Mouse (Mus musculus) heart, postnatal 0 days (tissue): ENCODE measurements around the gene Stxbp6. TPM values are rescaled to one million over a fixed set of nuclear protein-coding genes. Genes with fewer than 3 reads are reported as not detected.
A peak's percentile ranks its signal among the peaks of the same experiment; 100 is the strongest.

Experiments used
- ATAC-seq: fragments of 200-750 bp; cut with Nextera tagmentation; 2 replicates; pipeline ENCODE4 v1.8.0; 2017; ENCODE audit warnings: low read depth, moderate number of reproducible peaks, moderate library complexity; ENCODE audit not compliant: insufficient read depth
- DNase-seq: peaks from one replicate; pipeline ENCODE4 v3.0.0-alpha.2; 2016; ENCODE audit warnings: low spot score
- H3K27ac ChIP-seq: fragments of 300-500 bp; sonication (generic); 2 replicates; pipeline ENCODE4 v1.5.1; 2014; ENCODE audit warnings: low read depth, mild to moderate bottlenecking
- H3K27me3 ChIP-seq: fragments of 300-500 bp; sonication (generic); 2 replicates; pipeline ENCODE4 v1.6.1; 2014; ENCODE audit warnings: low read length, mixed read lengths; ENCODE audit not compliant: control insufficient read depth, insufficient read depth
- H3K36me3 ChIP-seq: fragments of 300-500 bp; sonication (generic); replicated peaks from 2 replicates; pipeline ENCODE4 v1.6.1; 2014; ENCODE audit warnings: low read length, mixed read lengths; ENCODE audit not compliant: control insufficient read depth, insufficient read depth
- H3K4me1 ChIP-seq: fragments of 300-500 bp; sonication (generic); 2 replicates; pipeline ENCODE4 v1.6.1; 2014; ENCODE audit warnings: antibody characterized with exemption; ENCODE audit not compliant: control insufficient read depth, insufficient read depth
- H3K4me2 ChIP-seq: fragments of 300-500 bp; sonication (generic); 2 replicates; pipeline ENCODE4 v1.6.1; 2014; ENCODE audit warnings: low read depth, mild to moderate bottlenecking, low read length, moderate library complexity
- H3K4me3 ChIP-seq: fragments of 300-500 bp; sonication (generic); 2 replicates; pipeline ENCODE4 v1.5.1; 2014; ENCODE audit warnings: low read depth, low read length
- H3K9ac ChIP-seq: fragments of 300-500 bp; sonication (generic); replicated peaks from 2 replicates; pipeline ENCODE4 v1.6.1; 2014; ENCODE audit warnings: low read depth, low read length, mixed read lengths
- H3K9me3 ChIP-seq: fragments of 300-500 bp; sonication (generic); replicated peaks from 2 replicates; pipeline ENCODE4 v1.6.1; 2016; ENCODE audit warnings: low read length; ENCODE audit not compliant: control insufficient read depth
- CTCF ChIP-seq: IDR thresholded peaks from 2 replicates; pipeline ENCODE4 v1.5.1; 2016; ENCODE audit warnings: antibody characterized with exemption, control low read depth, low read depth
- EP300 ChIP-seq: IDR thresholded peaks from 2 replicates; pipeline ENCODE4 v1.6.1; 2016; ENCODE audit warnings: antibody characterized with exemption, low read depth
- WGBS: fragments of 180-500 bp; shearing (Covaris S2); extraction: QIAGEN DNeasy Blood & Tissue Kit; methylation state at CpG from one replicate; pipeline ENCODE4 v1.1.7; 2014; 5-methylcytosine and 5-hydroxymethylcytosine counted together
- polyA plus RNA-seq: library from polyadenylated mRNA; unstranded; fragments of >200 nt; fragmentation: Nextera tagmentation; extraction: Ambion mirVana; gene quantifications from 2 replicates; pipeline ENCODE4 v1.2.1, GENCODE M21; 2015
- total RNA-seq: library from RNA; depleted of rRNA; stranded (reverse); fragments of >200 nt; gene quantifications from 2 replicates; pipeline ENCODE4 v1.2.3, GENCODE M21; 2014; ENCODE audit warnings: low replicate concordance

Gene Stxbp6
- total and polyA plus RNA-seq, 2 experiments from 2014 or later: 8.0 to 9.1 TPM

DNA sequence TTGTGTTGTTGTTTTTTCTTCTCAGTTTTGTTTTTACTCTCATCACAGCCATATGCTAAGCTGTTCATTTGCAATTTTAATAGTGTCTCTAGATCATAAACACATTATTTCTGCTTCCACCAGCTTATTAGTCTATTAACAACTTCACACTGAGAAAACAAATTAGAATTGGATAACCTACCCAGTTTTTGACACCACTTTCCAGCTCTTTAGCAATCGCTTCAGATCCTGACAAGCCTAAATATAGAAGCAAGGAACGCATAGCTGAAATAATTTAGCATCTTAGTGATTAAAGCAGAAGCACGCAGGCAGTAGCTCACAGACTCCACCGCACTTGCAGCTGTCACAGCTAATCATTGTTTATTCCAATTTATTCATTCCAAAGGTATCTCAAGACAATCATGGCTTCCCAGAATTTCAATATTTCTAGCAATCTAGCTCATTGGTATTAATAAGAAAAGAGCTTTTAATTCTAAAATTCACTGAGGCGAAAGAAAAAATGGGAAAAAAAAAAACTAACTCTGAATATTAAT, 95.1 kb downstream of the Stxbp6 start:
- Histone ChIP-seq H3K9ac (no peak overlapping the region), H3K9me3 (no peaks in the 10 kb centered on the region), H3K4me1 (peaks cover 30% of the 10 kb centered on the region), H3K27me3 (no peaks in the 10 kb centered on the region), H3K4me2 (peak overlapping the region; percentile 23; the same call in 1 of the 2 replicates), H3K4me3 (no peak overlapping the region), H3K27ac (peak overlapping the region; percentile 78), H3K36me3 (no peaks in the 10 kb centered on the region)
- DNase-seq (no peak), ATAC-seq (no peak)
- 30% methylated on average over 5 of the region's 5 CpGs for WGBS
- TF ChIP-seq CTCF (no peak), EP300 (no peak)

DNA sequence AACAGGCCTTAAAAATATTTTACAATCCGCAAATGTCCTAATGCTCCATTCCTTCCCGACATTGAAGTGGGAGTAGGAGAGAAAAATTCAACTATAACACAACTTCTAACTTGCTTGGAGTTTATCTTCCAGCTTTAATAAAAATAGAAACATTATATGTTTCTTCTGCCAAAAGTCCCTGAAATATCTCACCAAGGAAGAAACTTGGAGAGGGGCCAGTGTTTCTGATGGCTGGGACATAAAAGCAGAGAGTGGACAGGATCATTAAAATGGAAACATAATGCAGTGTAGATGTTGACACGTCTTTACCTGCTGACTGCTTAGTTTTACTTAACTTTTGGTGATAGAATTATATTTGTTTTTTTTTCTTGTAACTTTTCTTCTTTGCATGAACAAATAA, 99.2 kb downstream of the Stxbp6 start:
- TF ChIP-seq CTCF: no peak
- no peak for TF ChIP-seq EP300
- 25% methylated on average over 3 of the region's 3 CpGs for WGBS
- Histone ChIP-seq H3K4me2 (no peak overlapping the region), H3K4me3 (no peak overlapping the region), H3K9me3 (no peaks in the 10 kb centered on the region), H3K4me1 (peaks cover 30% of the 10 kb centered on the region), H3K36me3 (no peaks in the 10 kb centered on the region), H3K27me3 (no peaks in the 10 kb centered on the region), H3K9ac (no peak overlapping the region), H3K27ac (peak overlapping the region; percentile 68)
- DNase-seq: peak; percentile 53
- no peak for ATAC-seq

DNA sequence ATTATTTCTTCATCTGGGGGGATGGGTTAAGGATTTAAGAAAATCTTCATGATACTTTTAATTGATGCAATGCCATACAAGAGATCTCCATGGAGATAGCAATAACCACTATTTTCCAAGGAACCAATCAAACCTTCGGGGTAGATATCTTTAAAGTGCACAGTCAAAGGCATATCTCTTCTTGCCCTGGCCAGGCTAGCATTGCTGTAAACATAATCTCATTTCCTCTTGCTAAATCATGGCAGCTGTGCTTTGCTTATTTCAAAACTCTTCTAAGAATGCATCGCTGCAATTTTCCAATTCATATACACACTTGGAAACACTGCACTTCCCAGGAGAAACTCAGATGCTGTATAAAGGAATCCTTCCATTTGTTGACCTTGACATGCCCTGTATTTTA, 103.0 kb downstream of the Stxbp6 start:
- TF ChIP-seq EP300: no peak
- ATAC-seq: no peak
- no peak for DNase-seq
- 80% methylated on average over 2 of the region's 2 CpGs for WGBS
- no peak overlapping the region for H3K4me2 ChIP-seq
- H3K4me1 ChIP-seq: peaks cover 6% of the 10 kb centered on the region; the same call in 1 of the 2 replicates
- no peak overlapping the region for H3K9ac ChIP-seq
- no peak overlapping the region for H3K27ac ChIP-seq
- H3K27me3 ChIP-seq: no peaks in the 10 kb centered on the region
- no peak overlapping the region for H3K4me3 ChIP-seq
- no peaks in the 10 kb centered on the region for H3K36me3 ChIP-seq
- H3K9me3 ChIP-seq: no peaks in the 10 kb centered on the region

DNA sequence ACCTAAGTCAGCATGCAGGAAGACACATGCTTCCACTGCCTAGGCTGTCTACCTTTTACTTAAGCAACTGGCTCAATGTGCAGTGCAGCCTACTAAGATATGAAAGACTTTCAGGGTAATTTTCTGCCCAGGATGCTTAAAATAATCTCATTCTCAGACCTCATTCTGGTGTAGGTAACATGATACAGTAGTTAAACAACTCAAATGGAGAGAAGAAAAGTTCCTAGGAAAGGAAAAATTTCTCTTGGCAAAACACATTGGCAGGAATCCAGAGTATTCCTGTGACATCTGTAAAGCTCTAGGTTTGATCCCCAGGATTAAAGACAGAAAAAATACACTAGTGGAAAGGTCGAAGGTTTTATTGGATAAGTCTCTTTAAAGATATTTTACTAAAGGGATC, 107.1 kb downstream of the Stxbp6 start:
- H3K4me2 ChIP-seq: no peak overlapping the region
- no peaks in the 10 kb centered on the region for H3K36me3 ChIP-seq
- H3K27me3 ChIP-seq: no peaks in the 10 kb centered on the region
- no peak overlapping the region for H3K27ac ChIP-seq
- H3K9ac ChIP-seq: no peak overlapping the region
- ATAC-seq (no peak), DNase-seq (no peak)
- no peaks in the 10 kb centered on the region for H3K4me1 ChIP-seq
- H3K9me3 ChIP-seq: no peaks in the 10 kb centered on the region
- H3K4me3 ChIP-seq: no peak overlapping the region
- TF ChIP-seq CTCF (no peak), EP300 (no peak)
- 59% methylated on average over 1 of the region's 1 CpGs for WGBS

DNA sequence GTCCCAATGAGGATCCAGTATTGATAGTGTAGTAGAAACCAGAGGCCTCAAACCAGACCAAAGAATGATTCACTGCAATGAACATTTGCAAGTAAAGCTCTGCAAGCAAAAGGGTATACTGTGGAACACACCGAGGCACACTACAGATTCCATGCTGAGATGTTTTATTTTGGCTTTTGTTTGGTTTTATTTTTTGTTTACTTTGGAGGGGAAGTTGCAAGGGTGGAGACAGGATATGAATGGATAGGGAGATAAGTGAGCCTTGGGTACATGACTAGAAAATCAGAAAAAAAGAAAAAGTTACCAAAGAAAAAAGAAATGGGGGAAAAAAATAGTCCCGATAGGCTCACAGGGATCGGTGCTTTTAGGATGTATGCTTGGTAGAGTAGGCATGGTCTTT, 117.0 kb downstream of the Stxbp6 start:
- Histone ChIP-seq H3K27ac (no peak overlapping the region), H3K4me2 (no peak overlapping the region), H3K27me3 (no peaks in the 10 kb centered on the region), H3K9ac (no peak overlapping the region), H3K4me3 (no peak overlapping the region), H3K36me3 (no peaks in the 10 kb centered on the region), H3K4me1 (no peaks in the 10 kb centered on the region), H3K9me3 (no peaks in the 10 kb centered on the region)
- WGBS: 87% methylated on average over 3 of the region's 3 CpGs
- ATAC-seq (no peak), DNase-seq (no peak)
- TF ChIP-seq EP300 (no peak), CTCF (no peak)

DNA sequence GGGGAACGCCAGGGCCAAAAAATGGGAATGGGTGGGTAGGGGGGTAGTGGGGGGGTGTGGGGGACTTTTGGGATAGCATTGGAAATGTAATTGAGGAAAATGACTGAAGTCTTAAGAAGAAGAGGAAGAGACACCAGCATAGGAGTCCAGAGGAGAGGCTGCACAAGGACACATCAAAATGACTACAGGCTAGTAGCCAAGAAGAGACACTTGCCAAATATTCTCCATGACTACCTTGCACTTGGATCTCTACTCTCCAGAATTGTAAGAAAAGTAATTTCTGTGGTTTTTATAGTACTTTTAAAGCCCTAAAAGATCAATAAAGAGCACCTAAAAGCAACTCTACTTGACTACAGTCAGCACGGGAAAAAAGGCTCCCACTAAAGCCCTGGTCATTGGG, 121.4 kb downstream of the Stxbp6 start:
- no peaks in the 10 kb centered on the region for H3K36me3 ChIP-seq
- H3K4me3 ChIP-seq: no peak overlapping the region
- ATAC-seq (no peak), DNase-seq (no peak)
- H3K9me3 ChIP-seq: no peaks in the 10 kb centered on the region
- TF ChIP-seq EP300 (no peak), CTCF (no peak)
- H3K4me1 ChIP-seq: no peaks in the 10 kb centered on the region
- 93% methylated on average over 2 of the region's 2 CpGs for WGBS
- H3K9ac ChIP-seq: no peak overlapping the region
- H3K27ac ChIP-seq: no peak overlapping the region
- no peaks in the 10 kb centered on the region for H3K27me3 ChIP-seq
- H3K4me2 ChIP-seq: no peak overlapping the region
